Mouse (Mus musculus): ENCODE data around the gene Foxl2. TPM values are rescaled to one million over a fixed set of nuclear protein-coding genes. Genes with fewer than 3 reads are reported as not detected.
A peak's percentile ranks its signal among the peaks of the same experiment; 100 is the strongest.

The Foxl2 gene
- polyA plus RNA-seq, 1 experiment from 2014 or later: 0.95 TPM

DNA sequence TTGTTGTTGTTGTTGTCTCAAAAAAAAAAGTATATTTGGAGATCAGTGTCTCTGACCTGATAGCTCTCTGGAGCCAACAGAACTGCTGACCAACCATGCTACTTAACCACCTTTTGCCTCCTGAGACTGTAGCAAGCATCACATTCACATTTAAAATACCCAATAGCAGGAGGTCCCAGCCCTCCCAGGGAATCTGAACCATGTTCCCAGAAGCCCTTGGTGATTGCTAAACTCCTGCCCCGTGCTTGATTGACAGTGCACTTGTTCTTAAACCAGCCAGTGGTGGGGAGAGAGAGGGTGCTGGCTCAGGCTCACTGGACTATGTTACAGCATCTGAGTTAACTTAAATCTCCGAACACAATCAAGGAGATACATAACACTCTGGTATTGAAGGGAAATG lies 19.8 kb downstream of the Foxl2 start:
- DNase-seq: no peak
- H3K36me3 ChIP-seq (ENCODE audit: control insufficient read depth, insufficient read depth, low read length): no peaks in the 10 kb centered on the region
- 27% methylated on average over 2 of the region's 2 CpGs for WGBS
- H3K9ac ChIP-seq (replicated peaks; ENCODE audit: low read length): no peak overlapping the region
- no peak overlapping the region for H3K4me2 ChIP-seq (ENCODE audit: low read length)
- H3K27me3 ChIP-seq (ENCODE audit: control insufficient read depth, insufficient read depth, low read length): peaks cover 70% of the 10 kb centered on the region
- no peak for ATAC-seq (ENCODE audit: low FRiP score, low TSS enrichment)
- no peaks in the 10 kb centered on the region for H3K9me3 ChIP-seq (ENCODE audit: control insufficient read depth, low read length)
- no peak overlapping the region for H3K27ac ChIP-seq (replicated peaks; ENCODE audit: low read depth, low read length)
- peaks cover 6% of the 10 kb centered on the region; the same call in 1 of the 2 replicates for H3K4me1 ChIP-seq (ENCODE audit: control insufficient read depth, insufficient read depth, low read length)
- H3K4me3 ChIP-seq (replicated peaks; ENCODE audit: low read depth, low read length): no peak overlapping the region

DNA sequence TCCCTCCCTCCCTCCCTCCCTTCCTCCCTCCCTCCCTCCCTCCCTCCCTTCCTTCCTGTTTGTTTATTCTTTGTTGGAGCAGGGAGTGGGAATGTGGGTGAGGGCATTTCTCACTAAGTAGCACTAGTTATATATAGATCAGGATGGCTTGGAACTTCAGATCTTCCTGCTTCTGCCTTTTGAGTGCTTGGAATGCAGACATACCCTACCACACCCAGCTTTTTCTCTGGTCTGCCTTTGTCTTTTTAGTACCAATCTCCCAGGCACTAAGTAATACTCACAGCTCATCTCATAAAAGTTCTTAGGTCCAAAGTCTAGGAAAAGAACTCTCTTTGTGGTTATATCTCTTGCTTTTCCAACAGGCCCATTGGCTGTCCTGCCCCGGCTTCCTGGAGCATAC lies 21.0 kb downstream of the Foxl2 start:
- Histone ChIP-seq H3K4me3 (replicated peaks; ENCODE audit: low read depth, low read length) (no peak overlapping the region), H3K9me3 (ENCODE audit: control insufficient read depth, low read length) (no peaks in the 10 kb centered on the region), H3K27ac (replicated peaks; ENCODE audit: low read depth, low read length) (no peak overlapping the region), H3K27me3 (ENCODE audit: control insufficient read depth, insufficient read depth, low read length) (peaks cover 59% of the 10 kb centered on the region), H3K4me1 (ENCODE audit: control insufficient read depth, insufficient read depth, low read length) (peaks cover 6% of the 10 kb centered on the region; the same call in 1 of the 2 replicates), H3K4me2 (ENCODE audit: low read length) (no peak overlapping the region), H3K36me3 (ENCODE audit: control insufficient read depth, insufficient read depth, low read length) (no peaks in the 10 kb centered on the region), H3K9ac (replicated peaks; ENCODE audit: low read length) (no peak overlapping the region)
- no peak for ATAC-seq (ENCODE audit: low FRiP score, low TSS enrichment)
- DNase-seq: no peak
- 91% methylated on average over 1 of the region's 1 CpGs for WGBS

DNA sequence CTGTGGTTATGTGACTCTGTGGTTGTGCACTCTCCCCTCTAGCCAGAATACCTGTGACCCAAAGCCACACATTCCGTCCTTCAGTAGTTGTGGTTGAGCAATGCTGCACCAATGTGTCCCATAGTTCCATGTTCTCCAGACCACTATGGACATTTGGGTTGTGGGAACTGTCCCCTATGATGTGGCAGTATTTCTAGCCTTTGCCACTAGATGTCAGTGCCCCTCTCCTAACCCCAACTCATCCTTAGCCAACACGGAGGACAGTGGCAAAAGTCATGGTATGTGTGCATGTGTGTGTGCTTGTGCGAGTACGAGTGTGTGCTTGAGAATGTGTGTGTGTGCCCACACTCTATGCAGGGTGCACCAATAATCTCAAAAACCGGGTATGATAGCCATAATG lies 21.4 kb downstream of the Foxl2 start:
- Histone ChIP-seq H3K9me3 (ENCODE audit: control insufficient read depth, low read length) (no peaks in the 10 kb centered on the region), H3K36me3 (ENCODE audit: control insufficient read depth, insufficient read depth, low read length) (no peaks in the 10 kb centered on the region), H3K27me3 (ENCODE audit: control insufficient read depth, insufficient read depth, low read length) (peaks cover 55% of the 10 kb centered on the region), H3K27ac (replicated peaks; ENCODE audit: low read depth, low read length) (no peak overlapping the region), H3K4me1 (ENCODE audit: control insufficient read depth, insufficient read depth, low read length) (peaks cover 6% of the 10 kb centered on the region; the same call in 1 of the 2 replicates), H3K4me2 (ENCODE audit: low read length) (no peak overlapping the region), H3K9ac (replicated peaks; ENCODE audit: low read length) (no peak overlapping the region), H3K4me3 (replicated peaks; ENCODE audit: low read depth, low read length) (no peak overlapping the region)
- no peak for DNase-seq
- WGBS: 45% methylated on average over 5 of the region's 5 CpGs
- ATAC-seq (ENCODE audit: low FRiP score, low TSS enrichment): no peak

DNA sequence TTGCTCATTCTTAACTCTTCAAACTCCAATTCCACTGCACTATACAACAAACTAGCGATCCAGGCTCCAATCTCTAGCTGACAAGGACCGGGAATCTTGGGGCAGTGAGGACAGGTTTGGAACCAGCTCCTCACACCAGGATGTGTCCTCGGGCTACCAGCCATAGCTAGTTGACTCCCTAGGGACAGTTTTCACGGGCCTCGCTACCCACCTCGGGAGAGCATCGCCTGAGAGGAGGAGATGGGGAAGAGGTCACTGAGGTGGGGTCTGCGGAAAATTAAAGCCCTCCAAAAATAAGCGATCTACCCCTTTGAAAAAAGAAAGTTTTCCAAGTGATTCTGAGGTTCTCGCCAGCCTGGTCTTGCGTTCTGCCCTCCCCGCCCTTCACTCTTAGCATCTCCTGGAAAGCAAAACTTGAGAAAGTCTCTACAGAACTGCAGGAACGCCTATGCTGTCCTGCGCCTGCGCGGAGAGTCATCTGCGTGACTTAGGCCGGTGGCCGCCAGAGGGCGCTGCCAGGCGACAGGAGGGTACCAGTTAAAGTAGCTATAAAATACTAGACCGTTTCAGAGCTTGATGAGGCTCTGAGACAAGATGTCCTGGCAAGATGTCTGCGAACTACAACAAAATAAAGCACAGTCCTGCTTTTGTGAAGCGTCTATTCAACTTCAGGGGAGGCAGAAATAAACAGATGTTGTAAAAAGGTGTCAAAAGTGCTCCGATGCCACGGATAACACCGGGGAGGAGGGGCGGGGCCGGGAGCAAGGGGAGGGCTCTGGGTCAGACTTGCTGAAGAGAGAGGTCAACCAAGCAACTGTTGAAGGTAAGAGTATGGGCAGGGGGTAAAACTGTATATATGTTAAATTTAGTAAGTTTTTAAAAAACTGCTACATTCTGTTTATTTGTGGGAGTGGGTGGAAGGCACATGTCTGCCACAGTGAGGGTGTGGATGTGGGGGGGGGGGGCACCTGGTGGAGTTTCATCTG lies 24.6 kb downstream of the Foxl2 start:
- peak overlapping the region; percentile 25 for H3K4me3 ChIP-seq (replicated peaks; ENCODE audit: low read depth, low read length)
- DNase-seq: peak; percentile 93
- no peaks in the 10 kb centered on the region for H3K36me3 ChIP-seq (ENCODE audit: control insufficient read depth, insufficient read depth, low read length)
- no peaks in the 10 kb centered on the region for H3K9me3 ChIP-seq (ENCODE audit: control insufficient read depth, low read length)
- H3K27ac ChIP-seq (replicated peaks; ENCODE audit: low read depth, low read length): no peak overlapping the region
- peak; percentile 17; the same call in 1 of the 2 replicates for ATAC-seq (ENCODE audit: low FRiP score, low TSS enrichment)
- H3K4me1 ChIP-seq (ENCODE audit: control insufficient read depth, insufficient read depth, low read length): no peaks in the 10 kb centered on the region
- H3K9ac ChIP-seq (replicated peaks; ENCODE audit: low read length): no peak overlapping the region
- 6% methylated on average over 29 of the region's 29 CpGs for WGBS
- peak overlapping the region; percentile 53 for H3K4me2 ChIP-seq (ENCODE audit: low read length)
- peaks cover 26% of the 10 kb centered on the region for H3K27me3 ChIP-seq (ENCODE audit: control insufficient read depth, insufficient read depth, low read length)

DNA sequence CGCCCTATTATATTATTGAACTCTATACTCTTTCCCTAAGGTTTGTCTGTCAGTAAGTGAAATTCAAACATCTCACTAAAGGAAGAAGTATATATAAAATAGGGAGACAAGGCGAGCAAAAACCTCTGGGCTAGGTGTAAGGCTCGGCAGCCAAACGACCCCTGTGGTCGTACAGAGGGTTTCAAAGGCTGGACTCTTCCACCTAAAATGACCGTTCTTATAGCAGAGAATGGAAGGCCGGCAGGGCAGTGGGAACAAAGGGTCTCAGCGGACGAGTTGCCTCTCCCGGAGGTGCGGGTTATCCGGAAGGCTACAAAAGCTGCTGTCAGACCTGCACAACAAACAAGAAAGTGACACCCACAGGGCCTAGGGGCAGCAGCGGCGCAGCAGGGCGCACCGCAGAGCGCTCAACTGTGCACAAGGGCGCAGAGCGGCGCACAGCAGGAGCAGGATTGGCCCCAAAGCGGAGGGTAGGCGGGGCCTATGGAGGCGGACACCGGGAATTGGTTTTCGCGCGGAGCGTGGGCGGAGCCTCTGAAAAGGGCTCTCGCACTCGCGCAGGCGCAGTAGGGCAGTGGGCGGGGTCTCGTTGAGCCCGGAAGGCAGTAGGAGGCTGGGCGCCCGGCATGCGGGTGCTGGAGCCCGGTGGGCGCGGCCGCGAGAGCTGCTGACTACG lies 30.9 kb downstream of the Foxl2 start, which contains the start of gene Faim:
TSS of gene Faim (plus strand) at position 574 of the 676 bp plus-strand sequence.
- Histone ChIP-seq H3K4me2 (ENCODE audit: low read length) (peak within 1 kb of the TSS; percentile 69), H3K27me3 (ENCODE audit: control insufficient read depth, insufficient read depth, low read length) (peaks cover 4% of the 10 kb centered on the region; the same call in 1 of the 2 replicates), H3K9me3 (ENCODE audit: control insufficient read depth, low read length) (no peaks in the 10 kb centered on the region), H3K27ac (replicated peaks; ENCODE audit: low read depth, low read length) (peak within 1 kb of the TSS; percentile 67), H3K4me3 (replicated peaks; ENCODE audit: low read depth, low read length) (peak within 1 kb of the TSS; percentile 83), H3K4me1 (ENCODE audit: control insufficient read depth, insufficient read depth, low read length) (peaks cover 11% of the 10 kb centered on the region), H3K9ac (replicated peaks; ENCODE audit: low read length) (peak within 1 kb of the TSS; percentile 75), H3K36me3 (ENCODE audit: control insufficient read depth, insufficient read depth, low read length) (no peaks in the 10 kb centered on the region)
- 1% methylated on average over 45 of the region's 45 CpGs for WGBS
- DNase-seq (peak; percentile 100), ATAC-seq (ENCODE audit: low FRiP score, low TSS enrichment) (peak; percentile 98)

DNA sequence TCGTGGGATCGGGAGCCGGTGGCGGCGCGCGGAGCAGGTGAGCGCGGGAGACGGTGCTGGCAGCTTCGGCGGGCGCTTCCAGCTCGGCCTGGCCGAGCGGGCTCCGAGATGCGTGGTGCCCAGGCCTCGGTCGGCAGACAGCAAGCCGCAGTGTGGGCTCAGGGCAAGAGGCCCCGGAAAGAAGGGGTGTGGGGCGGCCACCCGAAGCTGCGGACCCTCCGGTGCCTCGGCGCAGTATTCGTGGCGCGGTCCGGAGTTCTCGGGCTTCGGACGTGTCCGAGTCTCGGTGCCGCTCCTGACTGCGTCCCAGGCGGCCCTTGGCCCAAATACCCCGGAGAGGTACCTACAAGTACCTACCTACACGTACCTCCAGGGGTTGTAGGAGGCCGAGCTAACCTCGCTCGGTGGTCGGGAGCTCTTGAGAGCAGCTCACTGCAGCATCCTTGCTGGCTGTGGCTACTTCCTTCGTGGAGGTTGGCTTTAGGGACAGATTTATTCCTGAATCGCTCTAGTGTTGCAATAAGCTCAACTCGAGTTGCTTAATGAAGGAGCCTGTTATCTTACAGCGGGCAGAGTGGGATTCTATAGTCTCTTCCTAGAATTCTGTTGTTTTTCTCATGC lies 31.5 kb downstream of the Foxl2 start:
- ATAC-seq (ENCODE audit: low FRiP score, low TSS enrichment): peak; percentile 59
- DNase-seq: peak; percentile 58
- Histone ChIP-seq H3K4me1 (ENCODE audit: control insufficient read depth, insufficient read depth, low read length) (peaks cover 11% of the 10 kb centered on the region), H3K36me3 (ENCODE audit: control insufficient read depth, insufficient read depth, low read length) (no peaks in the 10 kb centered on the region), H3K9me3 (ENCODE audit: control insufficient read depth, low read length) (no peaks in the 10 kb centered on the region), H3K4me3 (replicated peaks; ENCODE audit: low read depth, low read length) (peak overlapping the region; percentile 83), H3K9ac (replicated peaks; ENCODE audit: low read length) (peak overlapping the region; percentile 75), H3K27ac (replicated peaks; ENCODE audit: low read depth, low read length) (peak overlapping the region; percentile 67), H3K27me3 (ENCODE audit: control insufficient read depth, insufficient read depth, low read length) (peaks cover 4% of the 10 kb centered on the region; the same call in 1 of the 2 replicates), H3K4me2 (ENCODE audit: low read length) (peak overlapping the region; percentile 69)
- WGBS: under 1% methylated on average over 50 of the region's 50 CpGs

DNA sequence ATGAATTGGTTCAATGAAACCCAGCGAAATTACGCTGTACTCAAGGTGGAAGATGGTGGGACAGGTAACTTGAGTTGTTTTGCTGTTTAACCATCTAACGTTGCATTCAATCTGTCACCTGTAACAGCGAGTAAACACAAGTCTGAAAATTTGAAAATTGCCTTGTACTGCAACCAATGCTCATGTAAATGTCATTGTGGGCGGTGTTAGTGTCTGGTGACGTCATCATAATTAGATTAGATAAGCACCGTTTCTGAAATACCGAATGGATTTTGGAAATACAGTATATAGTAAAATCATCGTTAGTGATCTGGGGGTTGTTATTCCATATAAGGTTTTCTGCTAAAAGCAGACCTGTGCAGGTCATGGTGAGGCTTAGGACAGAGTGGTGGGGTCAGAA lies 32.0 kb downstream of the Foxl2 start:
- no peak for DNase-seq
- Histone ChIP-seq H3K36me3 (ENCODE audit: control insufficient read depth, insufficient read depth, low read length) (0 out of 2 replicates have a peak, but pooled peaks cover 3% of the 10 kb centered on the region), H3K9ac (replicated peaks; ENCODE audit: low read length) (peak overlapping the region; percentile 75), H3K4me2 (ENCODE audit: low read length) (peak overlapping the region; percentile 69), H3K4me3 (replicated peaks; ENCODE audit: low read depth, low read length) (peak overlapping the region; percentile 83), H3K27ac (replicated peaks; ENCODE audit: low read depth, low read length) (no peak overlapping the region), H3K4me1 (ENCODE audit: control insufficient read depth, insufficient read depth, low read length) (peaks cover 11% of the 10 kb centered on the region), H3K27me3 (ENCODE audit: control insufficient read depth, insufficient read depth, low read length) (peaks cover 4% of the 10 kb centered on the region; the same call in 1 of the 2 replicates), H3K9me3 (ENCODE audit: control insufficient read depth, low read length) (no peaks in the 10 kb centered on the region)
- 50% methylated on average over 9 of the region's 9 CpGs for WGBS
- no peak for ATAC-seq (ENCODE audit: low FRiP score, low TSS enrichment)

DNA sequence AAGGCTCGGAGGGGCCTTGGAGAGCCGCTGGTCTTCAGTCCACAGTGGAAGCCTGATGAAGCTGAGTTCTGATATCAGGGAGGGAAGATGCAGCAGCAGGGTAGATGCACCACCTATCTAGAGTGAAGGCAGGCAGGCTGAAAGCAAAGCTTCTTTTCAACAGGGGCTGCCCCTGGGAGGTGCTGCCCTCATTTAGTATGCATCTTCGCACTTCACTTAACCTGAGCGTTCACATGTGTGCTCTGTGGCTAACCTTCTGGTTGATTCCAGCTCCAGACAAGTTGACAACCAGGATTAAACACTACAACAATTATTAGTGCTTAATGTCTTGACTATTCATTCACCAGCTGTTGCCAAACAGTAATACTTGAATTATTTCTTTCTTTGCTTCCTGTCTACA lies 39.0 kb downstream of the Foxl2 start:
- Histone ChIP-seq H3K4me3 (replicated peaks; ENCODE audit: low read depth, low read length) (no peak overlapping the region), H3K27ac (replicated peaks; ENCODE audit: low read depth, low read length) (no peak overlapping the region), H3K4me1 (ENCODE audit: control insufficient read depth, insufficient read depth, low read length) (no peaks in the 10 kb centered on the region), H3K9me3 (ENCODE audit: control insufficient read depth, low read length) (no peaks in the 10 kb centered on the region), H3K4me2 (ENCODE audit: low read length) (no peak overlapping the region), H3K9ac (replicated peaks; ENCODE audit: low read length) (no peak overlapping the region), H3K36me3 (ENCODE audit: control insufficient read depth, insufficient read depth, low read length) (peaks cover 45% of the 10 kb centered on the region), H3K27me3 (ENCODE audit: control insufficient read depth, insufficient read depth, low read length) (no peaks in the 10 kb centered on the region)
- no peak for ATAC-seq (ENCODE audit: low FRiP score, low TSS enrichment)
- 82% methylated on average over 4 of the region's 4 CpGs for WGBS
- no peak for DNase-seq

Measured in midbrain, embryonic 14.5 days (tissue).